Mouse (Mus musculus) gastrocnemius, postnatal 4 days (tissue): ENCODE measurements around the gene Fam193b. TPM values are rescaled to one million over a fixed set of nuclear protein-coding genes. Genes with fewer than 3 reads are reported as not detected.

Experiments
- DNase-seq, 2 experiments: peaks; one replicate each; pipeline ENCODE4 v3.0.0; 2021 to 2022; ENCODE audit warnings: low spot score in 2 of 2, mixed read lengths in 2 of 2
- microRNA-seq: library from miRNA; unstranded; fragments of <30 nt; microRNA quantifications from one replicate; pipeline ENCODE4 v1.2.0, GENCODE M21; 2021
- total RNA-seq, 2 experiments: library from RNA; stranded (reverse); gene quantifications; 2 replicates each; pipeline ENCODE4 v1.2.3; 2021

Gene Fam193b
- total RNA-seq, 2 experiments from 2014 or later = 36.5 to 38.3 TPM

DNA sequence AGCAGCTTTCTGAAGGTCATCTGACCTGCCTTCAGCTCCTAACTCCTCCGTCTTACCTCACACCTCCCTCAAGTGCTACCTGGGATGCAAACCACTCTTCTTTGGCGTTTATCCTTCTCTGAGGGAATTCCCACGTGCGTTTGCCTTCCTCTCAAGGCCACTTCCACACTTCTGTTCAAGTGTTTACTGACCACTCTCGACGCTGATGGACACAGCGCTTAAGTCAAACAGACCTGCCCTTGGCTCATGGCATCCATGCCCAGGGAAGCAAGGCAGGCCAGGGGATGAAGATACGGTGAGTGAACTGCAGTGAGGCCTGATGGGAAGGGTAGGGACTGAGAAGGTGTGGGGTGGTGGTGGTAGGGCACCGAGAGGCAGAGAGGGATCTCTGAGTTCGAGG lies 70.3 kb downstream of the Fam193b start:
- no peak for DNase-seq

DNA sequence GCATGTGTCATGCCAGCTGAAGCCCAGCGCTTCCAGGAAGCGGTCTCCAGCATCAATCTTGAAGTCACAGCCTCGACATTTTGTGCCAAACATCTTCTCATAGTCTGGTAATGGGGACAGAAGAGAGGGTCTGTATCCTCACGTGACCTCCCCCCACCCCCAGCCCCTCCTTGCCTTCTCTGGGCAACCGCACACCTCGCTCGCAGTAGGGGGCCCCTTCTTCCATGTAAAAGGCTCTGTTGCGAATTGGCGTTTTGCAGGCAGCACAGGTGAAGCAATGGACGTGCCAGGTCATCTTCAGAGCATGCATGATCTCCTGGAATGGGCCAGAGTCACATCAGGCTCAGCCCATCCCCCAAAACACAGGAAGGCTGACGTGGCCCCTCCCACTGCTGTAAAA lies 72.0 kb downstream of the Fam193b start:
- DNase-seq = no peak

- no peak for DNase-seq
These were observed 74.3 kb downstream of the Fam193b start for GRCm38 (mm10) chr13:55496661-55497060.

- DNase-seq = no peak
These were observed 75.2 kb downstream of the Fam193b start for GRCm38 (mm10) chr13:55495702-55496101.

DNA sequence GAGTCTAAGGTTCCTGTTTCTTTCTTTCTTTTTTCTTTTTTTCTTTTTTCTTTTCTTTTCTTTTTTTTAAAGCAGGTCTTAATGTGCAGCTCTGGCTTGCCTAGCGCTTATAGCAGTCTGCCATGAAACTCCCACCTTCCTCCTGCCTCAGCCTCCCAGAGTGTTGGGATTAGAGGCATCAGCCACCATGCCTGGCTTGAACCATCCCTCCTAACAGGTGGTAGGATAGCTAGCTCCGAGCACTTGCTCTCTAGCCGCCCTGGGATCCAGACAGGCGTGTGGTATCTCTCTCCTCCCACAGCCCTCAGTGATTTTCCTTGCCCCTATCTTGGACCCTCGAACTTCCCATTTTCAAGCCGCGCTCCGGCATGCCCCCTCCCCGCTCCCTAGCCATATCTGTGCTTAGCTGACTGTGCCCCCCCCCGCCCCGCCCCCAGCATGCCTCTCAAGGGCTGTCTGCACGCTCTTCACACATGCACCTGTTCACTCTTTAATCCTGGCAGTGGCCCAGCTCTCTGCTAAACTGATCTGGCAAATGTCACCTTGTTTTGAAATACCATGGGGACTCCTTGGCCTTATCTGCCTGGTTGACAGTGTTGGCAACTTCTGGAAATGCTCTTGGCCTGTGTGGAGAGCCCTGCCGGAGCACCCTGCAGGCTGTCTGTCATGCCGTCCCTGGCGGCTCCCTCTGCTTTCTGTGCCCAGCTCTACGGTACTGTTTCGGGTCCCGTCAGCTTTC lies 75.9 kb downstream of the Fam193b start:
- no peak for DNase-seq

- no peak for DNase-seq
These were observed 76.7 kb downstream of the Fam193b start for GRCm38 (mm10) chr13:55494257-55494656.

Small RNA genes within 50 kb of the gene (microRNA-seq; reads per million reads assigned to microRNA genes)
- 4.4 reads per million, percentile 16 among the genes with 10 or more reads in this experiment for gene Mir6945

Other genes with a start within 250 kb of the Fam193b start
- gene Rab24, start 249.2 kb downstream of the Fam193b start, total RNA-seq = 10 to 100 TPM; 48.4 to 53.9 TPM
- gene Mxd3, start 241.3 kb downstream of the Fam193b start, total RNA-seq = 10 to 100 TPM; 15.3 to 18.7 TPM
- 10 to 100 TPM; 58.3 to 58.8 TPM for gene Lman2, start 208.3 kb downstream of the Fam193b start, total RNA-seq
- 1 to 10 TPM in 1 of 2 experiments, under 1 TPM in 1; 0.88 to 1.1 TPM for gene Rgs14, start 201.4 kb downstream of the Fam193b start, total RNA-seq
- not detected for gene Slc34a1, start 172.9 kb downstream of the Fam193b start, total RNA-seq
- gene Pfn3, start 155.9 kb downstream of the Fam193b start, total RNA-seq = not detected
- gene F12, start 144.3 kb downstream of the Fam193b start, total RNA-seq = under 1 TPM; 0.22 to 0.70 TPM
- gene Grk6, start 126.0 kb downstream of the Fam193b start, total RNA-seq = 10 to 100 TPM; 32.9 TPM
- 1 to 10 TPM; 4.3 to 4.7 TPM for gene Prr7, start 106.9 kb downstream of the Fam193b start, total RNA-seq
- 100 to 1,000 TPM; 127 to 147 TPM for gene Dbn1, start 83.0 kb downstream of the Fam193b start, total RNA-seq
- gene Pdlim7, start 57.4 kb downstream of the Fam193b start, total RNA-seq = 100 to 1,000 TPM; 304 to 308 TPM
- 1 to 10 TPM; 3.1 to 3.3 TPM for gene Dok3, start 41.8 kb downstream of the Fam193b start, total RNA-seq
- gene Ddx41, start 34.5 kb downstream of the Fam193b start, total RNA-seq = 10 to 100 TPM; 19.9 to 20.9 TPM
- gene Tmed9, start 2.6 kb upstream of the Fam193b start, total RNA-seq = 100 to 1,000 TPM; 149 to 150 TPM
- 10 to 100 TPM; 11.0 to 12.1 TPM for gene B4galt7, start 28.8 kb upstream of the Fam193b start, total RNA-seq
- 10 to 100 TPM; 22.2 to 22.7 TPM for gene Caml, start 51.9 kb upstream of the Fam193b start, total RNA-seq
- 10 to 100 TPM; 28.2 to 35.0 TPM for gene Ddx46, start 63.9 kb upstream of the Fam193b start, total RNA-seq
- gene B230219D22Rik, start 122.0 kb upstream of the Fam193b start, total RNA-seq = 10 to 100 TPM; 48.9 to 49.4 TPM
- 10 to 100 TPM; 33.6 to 33.7 TPM for gene Txndc15, start 143.5 kb upstream of the Fam193b start, total RNA-seq
- 10 to 100 TPM; 25.6 to 29.5 TPM for gene Pcbd2, start 156.2 kb upstream of the Fam193b start, total RNA-seq
- not detected for gene Catsper3, start 213.4 kb upstream of the Fam193b start, total RNA-seq